Mouse (Mus musculus) T-cell, adult 2 months (primary cell): ENCODE measurements around the gene Rarg.
A peak's percentile ranks its signal among the peaks of the same experiment; 100 is the strongest.

Experiments
- DNase-seq: peaks from one replicate; pipeline ENCODE4 v3.0.0; 2022; ENCODE audit warnings: low spot score

The Rarg gene

GRCm38 (mm10) chr15:102257202-102258075, at the start of gene Rarg:
TSS of gene Rarg (minus strand) at chr15:102257517.
- DNase-seq: peak; percentile 32

DNA sequence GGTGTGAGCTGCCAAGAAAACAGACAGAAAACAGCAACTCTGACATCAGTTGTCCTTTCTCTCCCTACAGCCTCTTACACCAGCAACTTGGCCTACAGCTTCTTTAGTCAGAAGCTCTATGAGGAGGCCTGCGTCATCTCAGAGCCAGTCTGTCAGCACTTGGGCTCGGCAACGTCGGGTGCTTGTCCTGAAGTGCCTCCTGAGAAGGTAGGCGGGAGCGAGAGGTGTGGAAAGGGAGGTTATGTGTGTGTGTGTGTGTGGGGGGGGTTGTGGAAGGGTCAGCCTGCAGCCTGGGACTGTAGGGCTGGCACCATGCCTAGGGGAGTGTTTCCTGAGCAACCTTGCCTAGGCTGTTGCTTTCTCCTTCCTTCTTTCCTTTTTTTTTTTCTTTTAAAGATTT, 45.2 kb upstream of the Rarg start:
- no peak for DNase-seq

DNA sequence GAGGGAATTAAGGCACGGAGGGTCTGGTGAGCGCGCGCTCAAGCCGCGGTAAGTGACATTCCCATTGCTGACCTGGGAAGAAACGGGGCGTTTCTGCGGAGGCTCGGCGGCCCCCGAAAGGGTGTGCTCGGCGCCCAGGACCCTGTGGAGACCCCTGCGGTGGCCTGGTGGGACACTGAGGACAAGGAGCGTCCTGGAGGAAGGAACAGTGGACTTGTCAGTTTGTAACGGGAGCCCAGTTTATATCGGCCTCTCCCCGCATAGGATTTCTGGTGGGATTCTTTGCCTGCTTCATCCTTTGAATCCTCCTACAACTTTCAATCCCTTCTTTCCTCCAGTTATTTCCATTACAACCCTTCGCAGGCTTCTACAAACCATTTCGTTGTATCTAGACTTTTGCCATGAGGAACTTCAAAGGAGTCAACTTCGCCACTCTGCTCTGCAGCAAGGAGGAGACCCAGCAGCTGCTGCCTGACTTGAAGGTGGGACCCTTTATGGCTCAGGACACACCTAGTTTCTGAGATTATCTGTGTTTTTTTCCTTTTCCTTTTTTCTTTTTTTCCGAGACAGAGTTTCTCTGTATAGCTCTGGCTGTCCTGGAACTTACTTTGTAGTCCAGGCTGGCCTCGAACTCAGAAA, 39.2 kb upstream of the Rarg start:
- no peak for DNase-seq

DNA sequence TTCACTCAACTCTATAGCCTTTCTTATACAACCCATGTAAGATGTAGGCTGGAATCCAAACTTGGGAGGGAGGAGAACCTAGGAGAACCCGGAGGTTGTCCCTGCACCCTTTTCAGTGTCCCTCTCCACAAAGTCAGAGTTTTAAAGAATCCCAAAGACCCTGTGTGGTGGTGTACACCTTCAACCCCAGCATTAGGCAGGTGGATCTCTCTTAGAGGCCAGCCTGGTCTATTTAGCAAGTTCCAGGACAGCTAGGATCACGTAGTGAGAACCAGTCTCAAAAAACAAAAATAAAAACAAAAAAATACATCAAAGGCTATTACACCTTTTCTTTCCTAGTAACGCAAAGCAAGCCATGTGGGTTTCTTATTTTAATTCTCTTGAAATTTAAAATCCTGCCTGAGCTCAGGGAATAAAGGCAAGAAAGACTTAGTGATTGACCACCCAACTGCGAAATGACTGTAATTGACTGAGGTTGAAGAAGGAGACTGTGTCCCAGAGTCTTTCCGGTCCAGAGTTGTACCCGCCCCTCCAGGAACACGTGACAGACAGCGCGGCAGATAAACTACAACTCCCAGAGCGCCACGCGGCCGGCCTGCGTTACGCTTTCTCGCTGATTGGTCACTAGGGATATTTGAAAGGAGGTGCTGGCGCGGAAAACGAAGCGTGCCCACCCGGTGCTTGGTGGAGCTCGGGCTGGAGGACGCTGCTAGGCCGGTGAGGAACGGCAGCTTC, 38.5 kb upstream of the Rarg start, which contains the start of gene Espl1:
Espl1 (plus strand) TSS at position 634 of the 735 bp plus-strand sequence.
- DNase-seq: peak; percentile 93

GRCm38 (mm10) chr15:102287395-102287794, 30.1 kb upstream of the Rarg start:
- DNase-seq: peak; percentile 45

- no peak for DNase-seq
Observed at GRCm38 (mm10) chr15:102283648-102284047, 26.3 kb upstream of the Rarg start.

GRCm38 (mm10) chr15:102282463-102283292, 25.4 kb upstream of the Rarg start:
- DNase-seq: no peak

GRCm38 (mm10) chr15:102280623-102281022, 23.3 kb upstream of the Rarg start:
- no peak for DNase-seq

DNA sequence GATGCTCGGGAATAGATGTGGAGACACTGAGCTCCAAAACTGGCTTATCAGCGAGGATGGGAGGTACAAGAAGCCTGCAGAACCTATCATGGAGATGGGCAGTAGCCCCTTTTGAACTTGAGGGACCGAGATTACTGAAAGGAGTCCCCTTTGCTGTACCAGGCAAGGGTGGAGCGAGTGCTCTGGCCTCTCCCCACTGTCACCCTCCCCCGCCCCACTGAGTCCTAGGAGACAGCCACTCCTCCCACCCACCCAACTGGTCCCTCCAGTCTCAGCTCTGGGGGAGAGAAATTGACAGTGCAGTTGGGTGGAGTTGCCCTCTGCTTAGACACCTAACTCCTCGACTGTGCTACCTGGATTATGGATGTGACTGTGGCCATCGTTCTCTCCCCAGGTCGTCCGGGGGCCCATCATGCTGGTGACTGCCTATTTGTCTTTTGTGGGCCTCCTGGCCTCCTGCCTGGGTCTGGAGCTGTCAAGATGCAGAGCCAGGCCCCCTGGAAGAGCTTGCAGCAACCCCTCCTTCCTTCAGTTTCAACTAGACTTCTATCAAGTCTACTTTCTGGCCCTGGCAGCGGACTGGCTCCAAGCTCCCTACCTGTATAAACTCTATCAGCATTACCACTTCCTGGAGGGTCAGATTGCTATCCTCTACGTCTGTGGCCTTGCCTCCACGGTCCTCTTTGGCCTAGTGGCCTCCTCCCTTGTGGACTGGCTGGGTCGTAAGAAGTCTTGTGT, 22.6 kb upstream of the Rarg start:
- no peak for DNase-seq

GRCm38 (mm10) chr15:102279092-102279782, 21.9 kb upstream of the Rarg start, which contains the start of gene Mfsd5:
TSS of gene Mfsd5 (plus strand) at chr15:102279454.
- peak; percentile 80 for DNase-seq

DNA sequence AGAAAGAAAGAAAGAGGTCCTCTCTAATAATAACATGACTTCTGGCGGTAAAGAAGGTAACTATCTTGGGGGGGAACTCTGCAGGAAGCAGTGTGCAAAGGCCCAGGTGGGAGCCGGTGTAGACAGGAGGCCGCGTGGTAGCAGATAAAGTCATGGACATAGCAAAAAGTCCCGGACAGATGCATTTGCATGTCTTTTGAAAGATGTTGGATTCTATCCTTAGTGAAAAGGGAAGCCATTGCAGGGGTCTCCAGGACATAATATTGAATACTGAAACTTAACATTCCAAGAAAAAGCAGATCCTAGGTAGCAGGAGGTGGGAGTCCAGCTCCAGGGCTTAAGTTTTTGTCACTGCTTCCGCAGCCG, 21.4 kb upstream of the Rarg start:
- peak; percentile 30 for DNase-seq

GRCm38 (mm10) chr15:102273982-102274716, 16.8 kb upstream of the Rarg start:
- DNase-seq: no peak

DNA sequence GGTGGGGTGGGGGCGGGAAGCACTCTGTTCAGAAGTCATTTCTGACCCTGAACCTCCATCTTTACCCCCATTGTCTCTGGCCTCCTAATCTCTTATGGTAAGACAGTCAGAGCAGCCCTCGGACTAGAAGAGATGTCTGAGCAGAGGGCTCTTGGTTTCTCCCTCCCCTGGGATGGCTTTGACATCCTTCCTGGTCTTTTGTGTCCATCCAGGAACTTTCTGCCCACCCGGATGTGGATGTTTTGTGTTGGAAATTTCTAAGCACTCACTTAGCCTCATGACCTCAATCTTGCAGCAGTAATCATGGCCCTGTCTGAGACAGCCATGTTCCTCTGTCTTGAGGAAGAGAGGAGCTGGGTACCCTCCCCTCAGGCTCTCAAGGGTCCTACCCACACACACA, 14.1 kb upstream of the Rarg start:
- no peak for DNase-seq

DNA sequence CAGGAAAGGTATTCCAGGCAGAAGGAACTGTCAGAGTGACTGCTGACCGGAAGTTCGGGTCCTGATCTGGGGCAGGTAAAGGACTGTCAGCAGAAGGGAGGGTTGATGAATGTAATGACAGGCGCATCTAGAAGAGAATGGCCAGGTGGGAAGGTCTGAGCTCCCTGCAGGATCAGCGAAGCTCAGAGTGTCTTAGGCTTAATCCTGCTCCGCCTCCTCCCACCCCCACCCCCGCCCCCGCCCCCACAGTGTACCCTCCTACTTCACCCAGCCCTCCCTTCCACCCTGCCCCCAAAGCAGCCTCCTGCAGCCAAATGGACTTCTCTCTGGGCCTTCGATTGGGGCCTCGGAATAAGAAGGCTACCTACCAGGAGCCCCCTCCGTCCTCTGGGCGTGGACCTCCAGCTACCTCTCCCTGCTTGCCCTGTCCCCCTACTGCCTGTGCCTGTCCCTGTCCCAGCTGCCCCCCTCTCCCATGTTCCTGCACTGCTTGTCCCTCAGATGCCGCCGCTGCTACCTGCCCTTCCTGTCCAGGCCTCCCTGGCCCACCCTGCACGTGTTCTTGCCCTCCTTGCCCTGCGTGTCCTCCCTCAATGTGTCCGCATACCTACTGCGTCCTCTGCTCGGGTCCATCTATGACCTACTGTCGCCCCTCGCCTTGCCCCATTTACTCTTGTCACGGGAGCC, 13.1 kb upstream of the Rarg start, which contains the start of gene Gm9918:
Gm9918 (plus strand) TSS at position 290 of the 687 bp plus-strand sequence.
- no peak for DNase-seq

DNA sequence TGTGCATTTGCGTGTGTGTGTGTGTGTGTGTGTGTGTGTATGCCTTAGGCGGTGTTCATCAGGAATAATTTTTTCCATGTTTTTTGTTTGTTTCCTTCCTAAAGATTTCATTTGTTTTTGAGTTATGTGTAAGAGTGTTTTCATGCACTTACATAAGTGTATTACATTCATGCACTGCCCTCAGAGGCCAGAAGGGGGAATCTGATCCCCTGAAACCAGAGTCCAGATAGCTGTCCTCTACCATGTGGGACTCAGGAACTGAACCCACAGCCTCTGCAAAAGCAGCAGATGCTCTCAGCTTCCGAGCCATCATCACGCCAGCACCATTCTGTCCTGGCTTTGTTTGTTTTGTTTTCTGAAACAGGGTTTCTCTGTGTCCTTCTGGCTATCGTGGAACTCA, 8.2 kb upstream of the Rarg start:
- DNase-seq: no peak

DNA sequence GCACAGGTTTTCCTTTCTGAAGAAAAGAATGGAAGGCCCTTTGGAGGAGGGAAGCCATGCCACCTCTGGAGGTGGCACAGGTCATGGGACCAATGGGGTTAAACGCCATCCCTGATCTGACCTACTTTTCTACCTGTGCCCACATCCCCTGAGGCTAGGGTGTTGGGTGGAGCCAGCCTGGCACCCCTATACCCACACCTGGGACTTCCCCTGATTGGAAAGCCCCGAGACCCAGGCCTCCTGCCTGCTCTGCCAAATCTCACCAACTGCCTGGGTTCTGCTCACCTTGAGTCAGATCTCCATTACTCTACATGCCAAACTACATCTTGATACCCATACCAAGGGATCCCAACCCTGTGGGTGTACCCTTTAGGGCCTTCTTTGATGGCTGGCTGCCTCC, 5.7 kb upstream of the Rarg start:
- peak; percentile 77 for DNase-seq

DNA sequence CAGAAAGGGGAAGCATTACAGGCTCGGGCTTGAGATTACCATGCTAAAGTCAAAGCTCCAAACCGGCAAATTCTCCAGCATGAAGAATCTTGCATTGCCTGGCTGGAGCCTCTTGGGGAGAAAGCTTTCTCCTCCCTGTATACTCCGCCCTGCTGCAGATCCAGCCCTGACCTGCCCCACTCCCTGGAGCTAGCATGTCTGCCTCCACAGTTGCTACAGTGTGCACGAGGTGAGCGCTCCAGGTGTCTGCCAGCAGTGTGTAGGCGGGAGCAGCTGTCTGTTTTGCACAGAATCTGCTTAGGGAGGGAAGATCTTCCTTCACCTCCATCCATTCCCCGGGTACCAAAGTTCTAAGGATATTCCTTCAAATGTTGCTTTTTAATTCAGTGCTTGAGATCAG, 5.3 kb upstream of the Rarg start:
- DNase-seq: no peak

- no peak for DNase-seq
Observed at GRCm38 (mm10) chr15:102258581-102259253, 1.4 kb upstream of the Rarg start.
